ENCODE assay signal across 21 mouse cellular contexts in genomic region chr7:145088655-145089054, GRCm38 (mm10).
"Had no signal": no experiment of that assay in that cellular context is flagged by ENCODE, and none has a peak within 500 bp of the region (broad histone marks: within the 10 kb centered on the region; RNA-seq: fewer than 3 reads in every experiment).

No protein-coding gene starts in this region.

- H3K4me1 ChIP-seq: kidney, embryonic 15.5 days; midbrain, embryonic 15.5 days; neural tube, embryonic 12.5 days had no signal

- DNase-seq: kidney, adult 2 months; kidney, postnatal 14 days; kidney, postnatal 4 days; left cerebral cortex, postnatal 4 days; liver, postnatal 0 days; lung, embryonic 14.5 days; lung, postnatal 14 days; lung, postnatal 4 days; right cerebral cortex, adult 18-20 months; right cerebral cortex, postnatal 14 days; right cerebral cortex, postnatal 4 days had no signal

- H3K9ac ChIP-seq: kidney, embryonic 15.5 days; limb, embryonic 12.5 days; limb, embryonic 15.5 days; liver, embryonic 14.5 days; liver, postnatal 0 days; lung, embryonic 14.5 days; midbrain, embryonic 12.5 days; midbrain, embryonic 15.5 days; neural tube, embryonic 12.5 days; neural tube, embryonic 15.5 days had no signal

- H3K4me3 ChIP-seq: kidney, embryonic 15.5 days; limb, embryonic 12.5 days; limb, embryonic 15.5 days; midbrain, embryonic 12.5 days; midbrain, embryonic 15.5 days; neural tube, embryonic 12.5 days; neural tube, embryonic 15.5 days had no signal

- H3K27ac ChIP-seq: kidney, embryonic 15.5 days; limb, embryonic 12.5 days; limb, embryonic 15.5 days; liver, embryonic 14.5 days; midbrain, embryonic 12.5 days; midbrain, embryonic 15.5 days; neural tube, embryonic 12.5 days; neural tube, embryonic 15.5 days; stomach, postnatal 0 days had no signal

- ATAC-seq: intestine, embryonic 16.5 days; midbrain, embryonic 15.5 days had no signal

- H3K27me3 ChIP-seq: kidney, embryonic 15.5 days; limb, embryonic 12.5 days; limb, embryonic 15.5 days; midbrain, embryonic 12.5 days; midbrain, embryonic 15.5 days; neural tube, embryonic 12.5 days; neural tube, embryonic 15.5 days had no signal

- H3K36me3 ChIP-seq: kidney, embryonic 15.5 days; limb, embryonic 12.5 days; limb, embryonic 15.5 days; midbrain, embryonic 12.5 days; midbrain, embryonic 15.5 days; neural tube, embryonic 12.5 days; neural tube, embryonic 15.5 days had no signal
